Mouse (Mus musculus): ENCODE results near the gene Gm20777.
"Not testable (repeated sequence)": the region's sequence is repeated elsewhere in the genome, so short reads cannot be mapped to it uniquely, and the experiment has no call there.

Gene Gm20777

GRCm38 (mm10) chrY:10752350-10752749 is at the start of gene Gm20777:
Gm20777 (minus strand) TSS chrY:10752450.
- not testable (repeated sequence) for DNase-seq (ENCODE audit: low read depth, low spot score)

DNA sequence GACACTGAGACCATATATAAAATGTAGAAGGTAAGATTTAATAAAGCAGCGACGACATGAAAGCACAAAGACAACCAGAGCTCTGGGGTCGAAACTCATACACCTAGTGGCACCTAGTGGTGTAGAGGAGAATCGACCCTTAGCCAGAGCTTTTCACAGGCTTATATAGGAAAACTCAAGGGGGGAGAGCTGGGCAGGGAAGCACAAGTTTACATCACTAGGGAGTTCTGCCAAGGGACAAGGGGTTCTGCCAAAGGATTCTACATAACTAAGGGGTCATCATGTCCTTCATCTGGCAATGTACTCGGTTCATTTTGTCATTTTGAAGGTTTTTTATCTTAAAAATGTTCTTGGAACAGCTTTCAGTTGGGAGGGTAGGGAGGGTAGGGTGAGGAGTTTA is 42.7 kb downstream of the Gm20777 start:
- not testable (repeated sequence) for DNase-seq (ENCODE audit: low read depth, low spot score)

DNA sequence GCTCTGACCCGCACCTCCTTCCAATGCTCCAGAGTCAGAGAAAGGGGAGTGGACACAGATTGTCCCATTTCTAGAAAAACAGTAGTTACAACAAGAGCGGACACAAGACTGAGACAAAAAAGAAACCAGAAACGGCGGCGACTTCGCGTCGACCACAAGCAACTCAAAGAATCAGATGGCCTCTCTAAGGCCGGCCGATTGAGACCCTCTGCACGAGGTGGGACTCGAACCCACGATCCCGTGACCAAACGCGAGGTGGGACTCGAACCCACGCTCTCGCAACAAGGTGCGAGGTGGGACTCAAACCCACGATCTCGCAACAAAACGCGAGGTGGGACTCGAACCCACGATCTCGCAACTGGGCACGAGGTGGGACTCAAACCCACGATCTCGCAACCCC is 43.5 kb downstream of the Gm20777 start:
- DNase-seq (ENCODE audit: low read depth, low spot score), result not testable (repeated sequence)

DNA sequence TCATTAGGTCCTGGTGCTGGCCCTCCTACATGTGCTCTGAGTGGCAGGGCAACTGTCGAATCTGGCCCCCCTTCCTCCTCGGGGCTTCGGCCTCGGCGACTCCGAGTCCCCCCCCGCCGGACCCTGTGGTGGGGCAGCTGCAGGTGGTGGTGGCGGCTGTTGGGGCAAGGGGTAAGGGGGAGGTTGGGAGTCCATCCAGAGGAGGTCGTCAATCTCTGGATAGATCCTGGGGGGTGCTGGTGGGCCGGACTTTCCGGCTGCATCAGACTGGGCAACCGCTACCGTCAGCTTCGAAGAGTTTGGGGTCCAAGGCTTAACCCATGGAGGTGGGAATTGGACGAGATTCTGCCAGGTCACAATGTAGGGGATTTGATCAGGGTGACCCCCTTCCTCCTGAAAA is 44.0 kb downstream of the Gm20777 start:
- not testable (repeated sequence) for DNase-seq (ENCODE audit: low read depth, low spot score)

GRCm38 (mm10) chrY:10706686-10707085 is 45.6 kb downstream of the Gm20777 start:
- not testable (repeated sequence) for DNase-seq (ENCODE audit: low read depth, low spot score)

Data from WW6 (cell line).